Mouse (Mus musculus) testis, adult 2 months (tissue): ENCODE measurements around the gene Hoxa4. TPM values are rescaled to one million over a fixed set of nuclear protein-coding genes. Genes with fewer than 3 reads are reported as not detected.
A peak's percentile ranks its signal among the peaks of the same experiment; 100 is the strongest.

Experiments
- H3K27ac ChIP-seq: fragments of 200-500 bp; 2 replicates; pipeline ENCODE4 v1.5.1; 2012; ENCODE audit warnings: low read depth, low read length; ENCODE audit not compliant: control insufficient read depth, insufficient read depth
- H3K27me3 ChIP-seq: fragments of 200-500 bp; 2 replicates; pipeline ENCODE4 v1.6.1; 2012; ENCODE audit warnings: mild to moderate bottlenecking, low read length, moderate library complexity; ENCODE audit not compliant: control insufficient read depth, insufficient read depth
- H3K36me3 ChIP-seq: fragments of 200-500 bp; 2 replicates; pipeline ENCODE4 v1.6.1; 2012; ENCODE audit warnings: mild to moderate bottlenecking, low read length; ENCODE audit not compliant: control insufficient read depth, insufficient read depth
- H3K4me1 ChIP-seq: fragments of 200-500 bp; 2 replicates; pipeline ENCODE4 v1.6.1; 2012; ENCODE audit warnings: low read length; ENCODE audit not compliant: control insufficient read depth, insufficient read depth
- H3K4me3 ChIP-seq: fragments of 200-500 bp; 2 replicates; pipeline ENCODE4 v1.5.1; 2012; ENCODE audit warnings: low read depth, mild to moderate bottlenecking, low read length, moderate library complexity, mixed read lengths; ENCODE audit not compliant: control insufficient read depth
- CTCF ChIP-seq: fragments of 200-500 bp; IDR thresholded peaks from 2 replicates; pipeline ENCODE4 v1.5.1; 2012; ENCODE audit warnings: low read depth, mild to moderate bottlenecking, inconsistent platforms, low read length, moderate library complexity; ENCODE audit not compliant: control insufficient read depth, insufficient read depth, insufficient replicate concordance
- POLR2A ChIP-seq: fragments of 200-500 bp; IDR thresholded peaks from 2 replicates; pipeline ENCODE4 v1.6.1; 2012; ENCODE audit warnings: low read depth, mild to moderate bottlenecking, inconsistent platforms, low read length, moderate library complexity; ENCODE audit not compliant: control insufficient read depth
- polyA plus RNA-seq: library from polyadenylated mRNA; depleted of rRNA; stranded (reverse); fragments of >200 nt; gene quantifications from 2 replicates; pipeline ENCODE4 v1.2.3, GENCODE M21; 2012

Gene Hoxa4
- polyA plus RNA-seq, 1 experiment, result 65.3 TPM

DNA sequence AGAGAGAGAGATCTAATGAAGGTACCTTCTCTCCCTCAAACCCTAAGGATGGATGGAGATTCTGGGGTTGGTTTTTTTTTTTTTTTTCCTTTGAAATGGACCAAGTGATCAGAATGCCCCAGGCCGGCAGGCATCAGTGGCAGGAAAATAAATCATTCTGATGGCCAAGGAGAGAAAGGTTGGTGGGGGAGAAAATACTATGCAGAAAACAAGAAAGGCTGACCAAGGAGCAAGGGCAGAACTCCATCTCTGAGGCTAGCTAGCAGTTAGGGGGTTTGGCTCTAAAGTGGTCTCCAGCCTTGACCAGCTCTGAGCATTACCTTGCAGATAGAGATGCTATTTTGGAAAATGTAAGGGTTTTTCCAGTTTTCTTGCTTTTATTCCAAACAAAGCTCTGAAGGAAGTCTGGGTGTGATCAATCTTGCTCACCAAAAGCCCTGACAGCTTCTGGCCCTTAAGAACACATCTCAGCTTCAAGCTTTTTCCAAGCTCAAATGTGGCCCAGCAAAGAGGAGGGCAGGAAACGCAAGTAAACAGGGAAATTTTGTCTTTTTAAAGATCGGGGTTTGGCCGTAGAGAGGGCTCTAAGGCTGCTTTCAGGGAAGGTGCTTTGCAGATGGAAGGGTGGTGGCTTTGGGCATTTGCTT, 25.0 kb downstream of the Hoxa4 start:
- H3K36me3 ChIP-seq, result no peaks in the 10 kb centered on the region
- no peak overlapping the region for H3K27ac ChIP-seq
- H3K4me3 ChIP-seq, result no peak overlapping the region
- H3K4me1 ChIP-seq, result peaks cover 23% of the 10 kb centered on the region
- TF ChIP-seq CTCF (no peak), POLR2A (no peak)
- peaks cover 18% of the 10 kb centered on the region for H3K27me3 ChIP-seq

DNA sequence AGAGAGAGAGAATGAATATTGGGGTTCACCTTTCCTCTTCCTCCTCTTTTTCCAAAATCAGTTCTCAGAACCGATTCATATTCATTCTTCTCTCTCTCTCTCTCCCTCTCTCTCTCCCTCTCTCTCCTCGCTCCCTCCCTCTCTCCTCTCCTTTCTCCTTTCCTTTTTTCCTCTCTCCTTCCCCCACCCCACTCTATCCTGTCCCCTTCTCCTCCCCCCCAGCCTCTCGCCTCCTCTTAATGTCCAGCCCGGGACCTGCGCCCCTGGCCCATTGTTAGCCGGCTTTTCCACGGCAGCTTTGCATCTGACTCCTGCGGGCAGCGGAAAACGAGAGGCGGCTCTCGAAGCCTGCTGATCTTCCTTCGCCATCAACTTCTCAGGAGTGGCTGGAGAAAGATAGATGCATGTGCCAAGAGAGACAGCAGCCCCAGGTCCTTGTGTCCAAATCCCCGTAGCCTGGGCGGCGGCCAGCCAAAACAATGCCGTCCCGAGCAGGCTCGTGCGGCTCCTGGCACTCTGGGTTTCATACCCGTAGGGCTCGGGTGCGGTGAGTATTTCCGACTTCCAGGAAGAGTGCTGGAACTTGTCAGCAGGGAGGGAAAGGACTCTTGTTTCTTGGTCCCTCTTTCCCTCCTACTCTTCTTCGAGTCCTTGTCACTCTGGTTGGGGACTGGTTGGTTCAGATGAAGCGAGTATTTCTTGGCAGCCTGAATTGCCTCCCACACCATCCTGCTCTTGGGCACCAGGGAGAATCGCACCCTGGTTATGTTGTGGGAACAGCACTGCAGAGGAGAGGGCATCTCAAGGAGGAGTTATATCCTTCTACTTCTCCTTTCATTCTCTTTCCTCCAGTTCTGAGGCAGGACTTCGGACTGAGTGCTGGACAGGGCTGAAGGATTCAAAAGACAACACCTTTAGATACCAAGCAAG, 25.8 kb downstream of the Hoxa4 start:
- Histone ChIP-seq H3K4me3 (no peak overlapping the region), H3K4me1 (peaks cover 24% of the 10 kb centered on the region), H3K27ac (no peak overlapping the region), H3K36me3 (no peaks in the 10 kb centered on the region), H3K27me3 (peaks cover 20% of the 10 kb centered on the region)
- TF ChIP-seq POLR2A, result no peak

DNA sequence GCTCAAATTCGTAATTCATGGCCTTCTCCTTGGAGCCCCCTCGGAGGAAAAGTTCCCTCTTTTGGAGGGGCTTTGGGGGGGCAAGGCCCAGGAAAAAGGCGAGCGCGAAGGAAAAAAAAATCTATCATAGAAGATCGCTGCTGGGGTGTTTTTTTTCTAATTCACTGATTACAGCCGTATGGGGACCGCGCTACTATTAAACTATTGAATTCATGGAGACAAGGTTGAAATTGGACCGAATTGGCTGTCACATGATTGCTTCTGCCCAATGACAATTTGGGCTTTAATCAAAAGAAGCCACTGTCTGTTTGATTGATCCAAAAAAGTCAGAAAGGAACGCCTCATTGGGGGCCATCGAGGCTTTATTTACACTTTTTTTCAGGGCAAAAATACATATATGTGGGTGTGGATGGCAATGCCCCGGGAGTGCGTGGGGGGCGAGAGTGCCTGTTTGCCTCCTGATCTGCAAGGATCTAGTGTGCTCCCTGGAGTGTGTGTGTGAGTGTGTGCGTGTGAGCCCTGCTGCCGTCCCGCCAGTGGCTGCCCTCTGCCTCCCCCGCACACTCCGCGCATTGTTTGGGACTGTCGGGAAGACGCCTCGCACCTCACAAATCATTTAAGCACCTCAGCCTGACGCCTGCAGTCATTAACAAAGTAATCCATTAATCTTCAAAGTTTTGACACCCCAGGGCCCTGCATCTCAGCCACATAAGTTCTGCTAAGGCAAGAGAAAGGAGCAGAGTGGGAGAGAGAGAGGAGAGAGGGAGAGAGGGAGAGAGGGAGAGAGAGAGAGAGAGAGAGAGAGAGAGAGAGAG, 26.7 kb downstream of the Hoxa4 start, which contains the start of gene Hoxa2:
Hoxa2 (minus strand) TSS at position 206 of the 815 bp plus-strand sequence.
- H3K4me3 ChIP-seq, result peak within 1 kb of the TSS; percentile 1; the same call in 1 of the 2 replicates
- H3K36me3 ChIP-seq, result no peaks in the 10 kb centered on the region
- no peak for TF ChIP-seq POLR2A
- no peak for TF ChIP-seq CTCF
- peaks cover 22% of the 10 kb centered on the region for H3K4me1 ChIP-seq
- peaks cover 21% of the 10 kb centered on the region for H3K27me3 ChIP-seq
- no peak within 1 kb of the TSS for H3K27ac ChIP-seq

DNA sequence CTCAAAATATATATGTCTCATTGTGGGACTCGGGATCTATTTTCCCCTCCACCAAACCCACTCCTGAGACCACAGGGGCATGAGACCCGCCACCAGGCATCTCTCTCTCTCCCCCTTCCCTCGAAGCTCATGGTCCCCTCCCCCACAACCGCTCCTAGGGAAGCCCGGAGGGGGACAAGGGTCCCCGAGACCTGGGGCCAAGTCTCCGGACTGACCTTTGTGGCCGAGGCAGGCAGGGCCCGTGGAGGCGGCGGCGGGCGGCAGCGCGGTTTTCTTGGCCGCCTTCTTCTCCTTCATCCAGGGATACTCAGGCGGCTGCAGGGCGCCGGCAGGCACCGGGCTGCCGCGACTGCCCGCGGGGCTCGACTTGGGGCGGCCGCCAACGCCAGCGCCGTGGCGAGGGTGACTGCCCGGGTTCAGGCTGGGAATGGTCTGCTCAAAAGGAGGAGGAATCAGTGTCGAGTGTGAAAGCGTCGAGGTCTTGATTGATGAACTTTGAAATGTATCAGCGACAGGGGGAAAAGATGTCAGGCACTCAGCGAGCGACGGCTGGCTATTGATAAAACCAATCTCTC, 27.4 kb downstream of the Hoxa4 start:
- H3K27me3 ChIP-seq, result peaks cover 21% of the 10 kb centered on the region
- no peaks in the 10 kb centered on the region for H3K36me3 ChIP-seq
- H3K4me3 ChIP-seq, result peak overlapping the region; percentile 1; the same call in 1 of the 2 replicates
- TF ChIP-seq POLR2A (no peak), CTCF (no peak)
- H3K4me1 ChIP-seq, result peaks cover 25% of the 10 kb centered on the region
- H3K27ac ChIP-seq, result no peak overlapping the region

DNA sequence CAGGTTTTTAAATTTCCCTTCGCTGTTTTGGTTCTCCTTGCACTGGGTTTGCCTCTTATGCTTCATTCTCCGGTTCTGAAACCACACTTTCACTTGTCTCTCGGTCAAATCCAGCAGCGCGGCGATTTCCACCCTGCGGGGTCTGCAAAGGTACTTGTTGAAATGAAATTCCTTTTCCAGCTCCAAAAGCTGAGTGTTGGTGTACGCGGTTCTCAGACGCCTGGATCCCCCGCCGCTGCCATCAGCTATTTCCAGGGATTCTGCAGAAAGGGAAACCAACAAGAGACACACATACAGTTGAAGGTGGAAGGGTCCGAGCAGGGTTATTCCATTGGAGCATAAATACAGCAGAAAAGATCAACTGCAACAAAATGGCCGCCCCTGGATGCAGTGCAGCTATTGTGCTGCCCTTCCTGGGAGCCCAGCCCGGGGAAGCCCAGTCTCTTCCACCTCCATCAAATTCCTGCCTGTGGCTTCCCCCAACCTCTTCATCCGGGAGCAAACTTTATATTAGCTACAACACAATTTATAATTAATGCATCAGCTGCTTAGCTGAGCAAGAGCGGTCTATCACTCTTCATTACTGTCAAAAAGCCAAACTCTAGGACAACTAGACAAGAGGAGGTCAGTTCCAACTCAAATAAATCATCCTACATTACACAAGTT, 28.1 kb downstream of the Hoxa4 start:
- H3K4me1 ChIP-seq, result peaks cover 26% of the 10 kb centered on the region
- no peak overlapping the region; the same call in 1 of the 2 replicates for H3K4me3 ChIP-seq
- no peaks in the 10 kb centered on the region for H3K36me3 ChIP-seq
- peaks cover 19% of the 10 kb centered on the region for H3K27me3 ChIP-seq
- no peak overlapping the region for H3K27ac ChIP-seq
- TF ChIP-seq CTCF (no peak), POLR2A (no peak)

DNA sequence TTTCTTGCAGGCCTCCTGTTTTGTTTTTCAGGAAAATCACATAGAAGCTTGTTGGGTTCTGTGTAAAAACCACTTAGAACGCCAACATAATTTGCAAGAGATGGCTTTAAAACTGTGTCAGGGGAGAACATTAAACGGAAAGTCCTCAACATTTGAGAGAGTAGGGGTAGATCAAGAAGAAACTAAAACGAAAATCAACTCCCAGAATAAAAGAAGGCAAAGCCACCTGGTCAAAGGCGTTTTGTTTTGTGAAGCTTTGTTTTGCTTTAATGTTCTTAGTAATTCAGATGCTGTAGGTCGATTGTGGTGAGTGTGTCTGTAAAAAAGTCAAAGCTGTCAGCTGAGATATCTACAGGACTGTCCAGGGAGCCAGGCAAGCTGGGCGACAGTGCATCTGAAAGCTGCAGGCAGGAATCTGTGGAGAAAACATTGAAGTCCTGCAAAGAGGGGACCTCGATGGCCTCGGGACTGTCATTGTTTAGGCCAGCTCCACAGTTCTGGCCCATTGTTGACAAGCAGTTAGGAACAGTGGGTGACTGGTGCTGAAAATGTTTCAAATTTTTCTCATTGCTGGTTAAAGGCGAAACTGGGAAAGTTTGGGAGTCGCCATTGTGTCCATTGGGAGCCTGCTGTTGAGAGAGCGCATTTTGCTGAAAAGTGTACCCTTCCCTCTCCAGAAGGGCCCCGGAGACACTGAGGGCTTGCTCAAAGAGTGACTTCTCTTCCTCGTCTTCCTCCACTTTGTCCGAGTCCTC, 28.8 kb downstream of the Hoxa4 start:
- no peak for TF ChIP-seq CTCF
- TF ChIP-seq POLR2A, result no peak

More for the DNA sequence above, 28.8 kb downstream of the Hoxa4 start:
- Histone ChIP-seq H3K27ac (no peak overlapping the region), H3K4me3 (no peak overlapping the region; the same call in 1 of the 2 replicates), H3K4me1 (peaks cover 32% of the 10 kb centered on the region), H3K36me3 (no peaks in the 10 kb centered on the region), H3K27me3 (peaks cover 17% of the 10 kb centered on the region)
